Mouse (Mus musculus) MEL (cell line): ENCODE data around the gene Ppp1r35. TPM values are rescaled to one million over a fixed set of nuclear protein-coding genes. Genes with fewer than 3 reads are reported as not detected.

Experiments
- CHD1 ChIP-seq: IDR thresholded peaks from 2 replicates; pipeline ENCODE4 v1.6.1; 2012; ENCODE audit warnings: low read depth, mild to moderate bottlenecking, inconsistent platforms, low read length, improper control_type of control experiment
- CHD2 ChIP-seq: IDR thresholded peaks from 2 replicates; pipeline ENCODE4 v1.6.1; 2011; ENCODE audit warnings: low read length, improper control_type of control experiment
- E2F4 ChIP-seq: IDR thresholded peaks from 2 replicates; pipeline ENCODE4 v1.6.1; 2011; ENCODE audit warnings: low read depth, low read length, improper control_type of control experiment, borderline replicate concordance
- EP300 ChIP-seq, 2 experiments: IDR thresholded peaks; 2 replicates each; pipeline ENCODE4 v1.6.1; 2011; ENCODE audit warnings: improper control_type of control experiment in 2 of 2, low read length in 2 of 2, low read depth in 1 of 2, mild to moderate bottlenecking in 1 of 2
- GABPA ChIP-seq: IDR thresholded peaks from 2 replicates; pipeline ENCODE4 v1.6.1; 2012; ENCODE audit warnings: low read depth, mild to moderate bottlenecking, inconsistent platforms, low read length, improper control_type of control experiment, moderate library complexity
- GATA1 ChIP-seq: IDR thresholded peaks from 2 replicates; pipeline ENCODE4 v1.6.1; 2011; ENCODE audit warnings: low read depth, low read length, improper control_type of control experiment
- HCFC1 ChIP-seq: IDR thresholded peaks from 2 replicates; pipeline ENCODE4 v1.6.1; 2012; ENCODE audit warnings: low read depth, mild to moderate bottlenecking, inconsistent platforms, low read length, improper control_type of control experiment, moderate library complexity
- KAT2A ChIP-seq: conservative IDR thresholded peaks from 2 replicates; pipeline ENCODE4 v1.6.1; 2012; ENCODE audit warnings: low read depth, low read length, improper control_type of control experiment, inconsistent platforms
- MAFK ChIP-seq: IDR thresholded peaks from 2 replicates; pipeline ENCODE4 v1.6.1; 2011; ENCODE audit warnings: low read depth, mild to moderate bottlenecking, low read length, improper control_type of control experiment, borderline replicate concordance
- MEF2A ChIP-seq: IDR thresholded peaks from 2 replicates; pipeline ENCODE4 v1.6.1; 2014; ENCODE audit warnings: low read depth, mild to moderate bottlenecking, inconsistent platforms, low read length, improper control_type of control experiment; ENCODE audit not compliant: poor library complexity, insufficient replicate concordance, severe bottlenecking; ENCODE audit errors: extremely low read depth
- MXI1 ChIP-seq: IDR thresholded peaks from 2 replicates; pipeline ENCODE4 v1.6.1; 2011; ENCODE audit warnings: mild to moderate bottlenecking, low read depth, low read length, improper control_type of control experiment
- NELFE ChIP-seq: IDR thresholded peaks from 2 replicates; pipeline ENCODE4 v1.6.1; 2011; ENCODE audit warnings: low read depth, low read length, improper control_type of control experiment
- NRF1 ChIP-seq: IDR thresholded peaks from 2 replicates; pipeline ENCODE4 v1.6.1; 2014; ENCODE audit warnings: low read depth, mild to moderate bottlenecking, inconsistent platforms, low read length, improper control_type of control experiment, moderate library complexity; ENCODE audit not compliant: poor library complexity, insufficient read depth, severe bottlenecking
- POLR2A ChIP-seq, 2 experiments: IDR thresholded peaks; 2 replicates each; pipeline ENCODE4 v1.6.1; 2011 to 2012; ENCODE audit warnings: low read length in 2 of 2, mild to moderate bottlenecking in 2 of 2, control low read depth in 1 of 2, improper control_type of control experiment in 1 of 2, low read depth in 1 of 2, moderate library complexity in 1 of 2; ENCODE audit not compliant: control insufficient read depth in 1 of 2, insufficient read depth in 1 of 2, poor library complexity in 1 of 2
- POLR2AphosphoS2 ChIP-seq: IDR thresholded peaks from 2 replicates; pipeline ENCODE4 v1.6.1; 2011; ENCODE audit warnings: low read length, improper control_type of control experiment
- POLR2AphosphoS5 ChIP-seq: IDR thresholded peaks from 2 replicates; pipeline ENCODE4 v1.6.1; 2012; ENCODE audit warnings: low read depth, borderline replicate concordance, mild to moderate bottlenecking, inconsistent platforms, low read length, moderate library complexity, mixed read lengths
- RAD21 ChIP-seq: IDR thresholded peaks from 2 replicates; pipeline ENCODE4 v1.6.1; 2011; ENCODE audit warnings: mild to moderate bottlenecking, low read depth, low read length, improper control_type of control experiment
- SIN3A ChIP-seq: IDR thresholded peaks from 2 replicates; pipeline ENCODE4 v1.6.1; 2012; ENCODE audit warnings: low read length, improper control_type of control experiment, inconsistent platforms
- TBP ChIP-seq: IDR thresholded peaks from 2 replicates; pipeline ENCODE4 v1.8.0; 2011; ENCODE audit warnings: low read depth, low read length, improper control_type of control experiment
- TCF12 ChIP-seq: IDR thresholded peaks from 2 replicates; pipeline ENCODE4 v1.6.1; 2014; ENCODE audit warnings: low read depth, mild to moderate bottlenecking, inconsistent platforms, low read length, improper control_type of control experiment, moderate library complexity
- UBTF ChIP-seq: IDR thresholded peaks from 2 replicates; pipeline ENCODE4 v1.6.1; 2012; ENCODE audit warnings: low read depth, mild to moderate bottlenecking, inconsistent platforms, low read length, improper control_type of control experiment, moderate library complexity, borderline replicate concordance; ENCODE audit not compliant: insufficient read depth
- USF1 ChIP-seq: IDR thresholded peaks from 2 replicates; pipeline ENCODE4 v1.6.1; 2014; ENCODE audit warnings: low read depth, mild to moderate bottlenecking, inconsistent platforms, low read length, improper control_type of control experiment, moderate library complexity
- USF2 ChIP-seq, 2 experiments: IDR thresholded peaks; 2 replicates each; pipeline ENCODE4 v1.6.1; 2011 to 2012; ENCODE audit warnings: improper control_type of control experiment in 2 of 2, low read length in 2 of 2, borderline replicate concordance in 1 of 2, inconsistent platforms in 1 of 2, low read depth in 1 of 2, mild to moderate bottlenecking in 1 of 2; ENCODE audit not compliant: insufficient read depth in 1 of 2
- ZC3H11A ChIP-seq: IDR thresholded peaks from 2 replicates; pipeline ENCODE4 v1.6.1; 2012; ENCODE audit warnings: low read depth, mild to moderate bottlenecking, inconsistent platforms, low read length, improper control_type of control experiment
- polyA plus RNA-seq, 2 experiments: library from polyadenylated mRNA; stranded (reverse) in 1 of 2; unstranded in 1 of 2; fragments of >175 nt in 1 of 2; fragments of >200 nt in 1 of 2; gene quantifications; 2 replicates each; pipeline versions ENCODE4 v1.2.1 to v1.2.4; 2012; ENCODE audit warnings: low replicate concordance in 2 of 2, low read depth in 1 of 2; ENCODE audit not compliant: insufficient read length in 2 of 2, insufficient read depth in 1 of 2, missing spikeins in 1 of 2
- total RNA-seq: library from RNA; depleted of rRNA; stranded (reverse); fragments of 300-350 nt; gene quantifications from 2 replicates; pipeline ENCODE4 v1.2.3, GENCODE M21; 2012

The Ppp1r35 gene
- total and polyA plus RNA-seq, 3 experiments: 35.0 to 46.2 TPM; not detected in 1

GRCm38 (mm10) chr5:137748130-137748770 lies 30.4 kb upstream of the Ppp1r35 start (continued):
- TF ChIP-seq EP300 (IDR thresholded peaks at IDR 0.05; ENCODE audit: low read depth in 1 of 2, low read length in 2 of 2) (peak; percentile 24 to 47; a peak in 2 of 4 replicates), MXI1 (peak; percentile 66; the same call in 1 of the 2 replicates), POLR2AphosphoS2 (no peak), SIN3A (peak; percentile 87), UBTF (no peak), USF2 (IDR thresholded peaks at IDR 0.05; ENCODE audit: borderline replicate concordance in 1 of 2, insufficient read depth in 1 of 2, low read depth in 1 of 2, low read length in 2 of 2) (no peak), NRF1 (no peak), CHD2 (no peak), HCFC1 (0 out of 2 replicates have a peak, but pooled peaks have one; percentile 62), POLR2A (IDR thresholded peaks at IDR 0.05; ENCODE audit: control insufficient read depth in 1 of 2, insufficient read depth in 1 of 2, low read depth in 1 of 2, low read length in 2 of 2, poor library complexity in 1 of 2) (no peak; a peak in 1 of 4 replicates), E2F4 (no peak), TBP (no peak), NELFE (no peak), KAT2A (no peak), MEF2A (no peak), GABPA (no peak), MAFK (no peak), RAD21 (no peak), POLR2AphosphoS5 (no peak), ZC3H11A (no peak), USF1 (no peak), TCF12 (no peak), GATA1 (no peak), CHD1 (no peak)
